Mouse (Mus musculus) kidney, embryonic 15.5 days (tissue): ENCODE measurements at regions not wholly inside any gene's neighbourhood (a gene's known extent, or its start where the extent isn't known, plus 50 kb on each side); places are given as distances from the start of the nearest gene placed in this dataset.

Source experiments
- ATAC-seq: fragments of 200-750 bp; cut with Nextera tagmentation; replicated peaks from 2 replicates; pipeline ENCODE4 v1.8.0; 2017; ENCODE audit warnings: moderate TSS enrichment; ENCODE audit not compliant: low FRiP score
- H3K27ac ChIP-seq: fragments of 300-500 bp; sonication (generic); 2 replicates; pipeline ENCODE4 v1.5.1; 2015; ENCODE audit warnings: mild to moderate bottlenecking, inconsistent platforms
- H3K27me3 ChIP-seq: fragments of 300-500 bp; sonication (generic); 2 replicates; pipeline ENCODE4 v1.6.1; 2015; ENCODE audit warnings: inconsistent platforms
- H3K36me3 ChIP-seq: fragments of 300-500 bp; sonication (generic); 2 replicates; pipeline ENCODE4 v1.6.1; 2015; ENCODE audit warnings: inconsistent platforms
- H3K4me1 ChIP-seq: fragments of 300-500 bp; sonication (generic); 2 replicates; pipeline ENCODE4 v1.6.1; 2015; ENCODE audit warnings: inconsistent platforms
- H3K4me2 ChIP-seq: fragments of 300-500 bp; sonication (generic); 2 replicates; pipeline ENCODE4 v1.6.1; 2015; ENCODE audit warnings: moderate library complexity, mild to moderate bottlenecking, inconsistent platforms
- H3K4me3 ChIP-seq: fragments of 300-500 bp; sonication (generic); replicated peaks from 2 replicates; pipeline ENCODE4 v1.5.1; 2015; ENCODE audit warnings: mild to moderate bottlenecking, inconsistent platforms
- H3K9ac ChIP-seq: fragments of 300-500 bp; sonication (generic); 2 replicates; pipeline ENCODE4 v1.6.1; 2015; ENCODE audit warnings: mild to moderate bottlenecking, inconsistent platforms
- H3K9me3 ChIP-seq: fragments of 300-500 bp; sonication (generic); replicated peaks from 2 replicates; pipeline ENCODE4 v1.6.1; 2016; ENCODE audit warnings: inconsistent platforms
- WGBS: fragments of 180-500 bp; shearing (Covaris S2); methylation state at CpG from one replicate; pipeline ENCODE4 v1.1.7; 2015; ENCODE audit warnings: mixed read lengths; 5-methylcytosine and 5-hydroxymethylcytosine counted together

- H3K36me3 ChIP-seq = no peaks in the 10 kb centered on the region
- WGBS = 19% methylated on average over 1 of the region's 1 CpGs
- no peaks in the 10 kb centered on the region for H3K27me3 ChIP-seq
- no peak overlapping the region for H3K27ac ChIP-seq
- no peak overlapping the region for H3K9ac ChIP-seq
- no peak for ATAC-seq
- no peak overlapping the region for H3K4me3 ChIP-seq
- H3K9me3 ChIP-seq = no peaks in the 10 kb centered on the region
- no peak overlapping the region for H3K4me2 ChIP-seq
- no peaks in the 10 kb centered on the region for H3K4me1 ChIP-seq
These were observed 171.9 kb upstream of the Cd180 start for GRCm38 (mm10) chr13:102521427-102521826.

GRCm38 (mm10) chr13:102522080-102522479 is 171.3 kb upstream of the Cd180 start:
- H3K27ac ChIP-seq = no peak overlapping the region
- 92% methylated on average over 1 of the region's 1 CpGs for WGBS
- no peak overlapping the region for H3K9ac ChIP-seq
- no peaks in the 10 kb centered on the region for H3K9me3 ChIP-seq
- no peaks in the 10 kb centered on the region for H3K4me1 ChIP-seq
- ATAC-seq = no peak
- no peak overlapping the region for H3K4me2 ChIP-seq
- H3K27me3 ChIP-seq = no peaks in the 10 kb centered on the region
- H3K4me3 ChIP-seq = no peak overlapping the region
- H3K36me3 ChIP-seq = no peaks in the 10 kb centered on the region

DNA sequence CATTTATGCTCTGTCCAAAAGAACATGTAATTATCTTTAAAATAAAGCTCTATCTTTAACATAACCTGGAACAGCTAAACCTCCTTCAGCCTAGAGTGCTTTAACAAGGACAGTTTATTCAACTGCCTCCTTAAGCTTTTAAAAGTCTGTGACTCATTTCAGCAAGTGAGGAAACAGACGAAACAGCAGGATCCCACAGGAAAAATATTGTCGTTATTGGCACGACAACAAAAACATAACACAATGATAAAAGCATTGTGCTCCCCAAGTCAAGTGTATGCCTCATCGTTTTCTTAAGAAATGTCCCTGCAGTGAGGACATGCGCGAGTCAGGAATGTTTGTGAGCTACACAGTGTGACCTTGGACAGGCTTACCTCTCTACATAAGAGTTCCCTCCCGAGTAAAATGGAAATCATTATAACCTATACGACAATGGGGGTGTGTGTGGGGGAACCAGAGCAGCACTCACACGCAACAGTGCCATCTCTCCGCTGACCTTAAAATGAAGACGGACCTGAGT is 166.7 kb upstream of the Cd180 start:
- Histone ChIP-seq H3K9me3 (no peaks in the 10 kb centered on the region), H3K4me3 (no peak overlapping the region), H3K4me2 (no peak overlapping the region), H3K4me1 (no peaks in the 10 kb centered on the region), H3K27me3 (no peaks in the 10 kb centered on the region), H3K27ac (no peak overlapping the region), H3K9ac (no peak overlapping the region), H3K36me3 (no peaks in the 10 kb centered on the region)
- 70% methylated on average over 11 of the region's 11 CpGs for WGBS
- ATAC-seq = no peak

- no peak overlapping the region for H3K4me2 ChIP-seq
- no peak for ATAC-seq
- H3K4me3 ChIP-seq = no peak overlapping the region
- H3K9ac ChIP-seq = no peak overlapping the region
- H3K27ac ChIP-seq = no peak overlapping the region
- 0 out of 2 replicates have a peak, but pooled peaks cover 3% of the 10 kb centered on the region for H3K27me3 ChIP-seq
- WGBS = 18% methylated on average over 4 of the region's 4 CpGs
- H3K4me1 ChIP-seq = peaks cover 22% of the 10 kb centered on the region
- H3K36me3 ChIP-seq = no peaks in the 10 kb centered on the region
- no peaks in the 10 kb centered on the region for H3K9me3 ChIP-seq
These were observed 159.6 kb upstream of the Cd180 start for GRCm38 (mm10) chr13:102533784-102534183.

GRCm38 (mm10) chr13:102537424-102538242 is 155.7 kb upstream of the Cd180 start:
- Histone ChIP-seq H3K9ac (0 out of 2 replicates have a peak overlapping the region, but pooled peaks have one; percentile 14), H3K4me3 (peak overlapping the region; percentile 28), H3K4me1 (peaks cover 22% of the 10 kb centered on the region), H3K36me3 (no peaks in the 10 kb centered on the region), H3K4me2 (peak overlapping the region; percentile 55), H3K27me3 (0 out of 2 replicates have a peak, but pooled peaks cover 3% of the 10 kb centered on the region), H3K9me3 (no peaks in the 10 kb centered on the region), H3K27ac (peak overlapping the region; percentile 59)
- WGBS = 14% methylated on average over 19 of the region's 19 CpGs
- peak; percentile 76; the same call in 1 of the 2 replicates for ATAC-seq

GRCm38 (mm10) chr13:102540436-102540835 is 152.9 kb upstream of the Cd180 start:
- Histone ChIP-seq H3K9ac (no peak overlapping the region), H3K4me3 (no peak overlapping the region), H3K36me3 (no peaks in the 10 kb centered on the region), H3K9me3 (no peaks in the 10 kb centered on the region), H3K4me2 (no peak overlapping the region), H3K4me1 (peaks cover 16% of the 10 kb centered on the region), H3K27me3 (0 out of 2 replicates have a peak, but pooled peaks cover 3% of the 10 kb centered on the region), H3K27ac (no peak overlapping the region)
- whole genome bisulfite sequencing = 66% methylated on average over 4 of the region's 4 CpGs
- no peak for ATAC-seq

DNA sequence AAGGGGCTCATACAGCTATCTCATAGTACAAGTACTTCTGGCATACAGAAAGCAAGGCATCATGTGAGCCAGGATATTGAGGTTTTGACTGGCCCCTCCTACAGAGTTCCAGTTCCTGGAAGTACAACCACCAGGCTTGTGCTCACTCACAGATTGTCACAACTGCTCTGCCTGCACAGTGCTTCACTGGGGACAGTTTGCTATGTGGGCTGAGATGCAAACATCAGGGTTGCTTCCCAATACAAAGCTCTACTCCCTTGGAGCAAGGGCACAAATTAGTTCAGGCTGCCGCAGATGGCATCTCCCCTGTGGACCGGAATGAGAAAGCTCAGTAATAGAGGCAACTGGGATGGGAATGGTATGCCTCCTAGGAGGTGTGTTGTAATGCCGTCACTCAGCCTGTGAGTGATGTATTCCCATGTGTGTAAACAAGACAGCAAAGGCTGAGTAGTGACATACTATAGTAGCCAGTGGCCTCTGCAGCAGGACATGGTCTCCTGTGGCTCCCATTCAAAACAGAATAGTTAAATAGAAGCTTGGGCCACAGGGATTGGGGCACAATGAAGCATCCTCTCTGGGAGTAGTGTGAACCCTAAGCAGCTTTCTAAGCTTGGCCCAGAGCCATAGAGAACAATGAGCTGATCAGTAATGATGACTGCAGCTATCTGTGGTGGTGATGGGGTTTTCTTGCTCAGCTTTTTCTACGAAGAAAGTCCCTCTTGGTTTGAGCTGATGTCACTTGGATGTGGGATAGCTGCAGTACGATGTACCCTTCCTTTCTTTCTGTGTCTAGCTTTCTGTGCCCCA is 148.8 kb upstream of the Cd180 start:
- Histone ChIP-seq H3K9ac (no peak overlapping the region), H3K4me2 (no peak overlapping the region)
- WGBS = 75% methylated on average over 5 of the region's 5 CpGs

GRCm38 (mm10) chr13:102545845-102546615 is 147.3 kb upstream of the Cd180 start:
- Histone ChIP-seq H3K9me3 (no peaks in the 10 kb centered on the region), H3K36me3 (no peaks in the 10 kb centered on the region), H3K4me3 (no peak overlapping the region), H3K9ac (no peak overlapping the region), H3K4me1 (peaks cover 11% of the 10 kb centered on the region), H3K27ac (no peak overlapping the region), H3K4me2 (0 out of 2 replicates have a peak overlapping the region, but pooled peaks have one; percentile 24), H3K27me3 (peaks cover 5% of the 10 kb centered on the region; the same call in 1 of the 2 replicates)
- ATAC-seq = peak; percentile 88
- 37% methylated on average over 17 of the region's 17 CpGs for WGBS

More for the DNA sequence above, 148.8 kb upstream of the Cd180 start:
- Histone ChIP-seq H3K4me1 (peaks cover 11% of the 10 kb centered on the region), H3K4me3 (no peak overlapping the region), H3K27ac (no peak overlapping the region), H3K9me3 (no peaks in the 10 kb centered on the region), H3K36me3 (no peaks in the 10 kb centered on the region), H3K27me3 (peaks cover 5% of the 10 kb centered on the region; the same call in 1 of the 2 replicates)
- ATAC-seq = no peak

- H3K9me3 ChIP-seq = no peaks in the 10 kb centered on the region
- no peak overlapping the region for H3K4me3 ChIP-seq
- no peak overlapping the region for H3K4me2 ChIP-seq
- no peak overlapping the region for H3K27ac ChIP-seq
- no peaks in the 10 kb centered on the region for H3K36me3 ChIP-seq
- H3K27me3 ChIP-seq = peaks cover 5% of the 10 kb centered on the region; the same call in 1 of the 2 replicates
- no peak for ATAC-seq
- WGBS = 67% methylated on average over 6 of the region's 6 CpGs
- H3K9ac ChIP-seq = no peak overlapping the region
- peaks cover 11% of the 10 kb centered on the region for H3K4me1 ChIP-seq
These were observed 145.1 kb upstream of the Cd180 start for GRCm38 (mm10) chr13:102548252-102548651.

GRCm38 (mm10) chr13:102566846-102567572 is 126.3 kb upstream of the Cd180 start:
- 41% methylated on average over 3 of the region's 3 CpGs for WGBS
- H3K4me2 ChIP-seq = no peak overlapping the region
- no peak for ATAC-seq

GRCm38 (mm10) chr13:102569580-102569979 is 123.8 kb upstream of the Cd180 start:
- Histone ChIP-seq H3K9me3 (no peaks in the 10 kb centered on the region), H3K4me2 (no peak overlapping the region), H3K9ac (no peak overlapping the region), H3K4me1 (0 out of 2 replicates have a peak, but pooled peaks cover 2% of the 10 kb centered on the region), H3K4me3 (no peak overlapping the region), H3K27ac (no peak overlapping the region), H3K36me3 (no peaks in the 10 kb centered on the region), H3K27me3 (no peaks in the 10 kb centered on the region)
- ATAC-seq = no peak
- WGBS = 89% methylated on average over 3 of the region's 3 CpGs

More at GRCm38 (mm10) chr13:102566846-102567572, 126.3 kb upstream of the Cd180 start:
- Histone ChIP-seq H3K4me1 (0 out of 2 replicates have a peak, but pooled peaks cover 2% of the 10 kb centered on the region), H3K27ac (no peak overlapping the region), H3K9me3 (no peaks in the 10 kb centered on the region), H3K9ac (no peak overlapping the region), H3K27me3 (no peaks in the 10 kb centered on the region), H3K36me3 (no peaks in the 10 kb centered on the region), H3K4me3 (no peak overlapping the region)
